Mouse (Mus musculus): ENCODE measurements at regions not wholly inside any gene's neighbourhood (a gene's known extent, or its start where the extent isn't known, plus 50 kb on each side); places are given as distances from the start of the nearest gene placed in this dataset.

- intact Hi-C loops (cut with DNase I), result no loop called here
- peak; percentile 9 for DNase-seq (ENCODE audit: low spot score)
Measured at GRCm38 (mm10) chr9:30716421-30717170, 205.7 kb downstream of the Adamts15 start.

- intact Hi-C loops (cut with DNase I), result no loop called here
- DNase-seq (ENCODE audit: low spot score), result no peak
Measured at GRCm38 (mm10) chr9:30710131-30710530, 212.1 kb downstream of the Adamts15 start.

DNA sequence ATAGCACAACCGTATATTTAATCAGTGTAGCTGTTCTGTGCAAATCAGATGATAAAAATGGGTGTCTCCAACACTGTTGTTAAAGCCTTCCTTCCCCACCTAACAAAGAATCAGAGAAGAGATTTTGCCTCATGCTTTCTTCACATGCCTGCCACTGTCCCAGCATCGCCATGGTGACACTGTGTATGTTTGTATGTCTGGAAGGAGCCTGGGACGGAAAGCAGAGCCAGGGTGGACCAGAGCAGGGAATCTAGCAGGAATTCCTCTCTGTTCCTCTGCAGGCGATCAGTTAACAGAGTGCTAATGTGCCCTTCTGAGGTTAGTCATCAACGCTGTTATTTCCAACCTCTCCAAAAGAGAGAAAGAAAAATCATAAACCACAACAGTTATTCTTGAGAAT is 222.4 kb downstream of the Adamts15 start:
- intact Hi-C loops (cut with DNase I), result no loop called here
- no peak for DNase-seq (ENCODE audit: low spot score)

DNA sequence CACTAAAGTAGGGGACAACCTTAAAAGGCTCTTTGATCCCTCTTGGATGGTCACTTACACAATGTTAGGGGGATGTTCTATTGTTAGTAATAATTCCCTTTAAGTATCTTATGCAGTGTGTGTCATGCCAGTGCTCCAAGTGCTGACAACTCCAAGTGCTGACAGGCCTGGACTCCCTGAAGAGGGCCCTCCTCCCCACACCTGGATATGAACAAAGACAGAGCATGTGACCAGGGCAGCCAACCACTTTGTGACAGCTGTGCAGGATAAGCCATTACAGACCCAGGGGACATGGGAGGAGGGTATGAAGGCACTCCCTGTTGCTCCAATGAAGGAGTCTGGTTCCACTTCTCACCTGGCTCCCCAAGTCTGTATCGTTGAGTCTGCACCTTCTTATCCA is 224.7 kb downstream of the Adamts15 start:
- no peak for DNase-seq (ENCODE audit: low spot score)
- intact Hi-C loops (cut with DNase I), result no loop called here

DNA sequence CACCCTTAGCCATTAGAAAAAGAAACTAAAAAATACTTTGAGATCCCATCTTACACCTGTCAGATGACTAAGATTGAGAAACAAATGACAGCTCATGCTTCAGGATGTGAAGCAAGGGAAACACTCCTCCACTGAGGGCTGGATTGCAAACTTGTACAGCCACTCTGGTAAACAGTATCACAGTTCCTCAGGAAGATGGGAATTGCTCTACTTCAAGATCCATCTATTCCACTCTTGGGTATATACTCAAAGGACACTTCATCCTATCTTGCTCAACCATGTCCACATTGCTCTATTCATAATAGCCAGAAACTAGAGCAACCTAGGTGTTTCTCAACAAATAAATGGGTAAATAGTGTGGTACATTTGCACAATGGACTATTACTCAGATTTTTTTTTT is 241.2 kb downstream of the Snx19 start:
- intact Hi-C loops (cut with DNase I), result no loop called here
- DNase-seq (ENCODE audit: low spot score), result no peak

- DNase-seq (ENCODE audit: low spot score), result no peak
- intact Hi-C loops (cut with DNase I), result no loop called here
Measured at GRCm38 (mm10) chr9:30662456-30662855, 235.5 kb downstream of the Snx19 start.

DNA sequence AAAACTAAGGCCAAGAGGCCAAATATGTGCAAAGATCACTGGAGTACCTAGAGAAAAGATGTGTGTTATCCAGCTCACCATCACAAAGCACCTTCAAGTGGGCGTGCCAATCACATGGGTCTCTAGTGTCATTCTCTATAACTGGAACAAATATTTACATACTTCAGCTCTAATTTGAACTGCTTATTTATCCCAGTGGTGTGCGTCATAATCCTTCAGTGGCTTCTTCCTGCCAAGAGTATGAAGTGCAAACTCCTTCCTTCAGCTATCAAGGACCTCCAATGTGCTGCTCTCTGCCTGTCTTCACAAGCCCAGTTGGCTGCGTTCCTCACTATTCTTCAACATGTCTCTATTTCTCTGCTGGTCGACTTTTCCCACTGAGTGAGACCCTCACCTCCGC is 227.1 kb downstream of the Snx19 start:
- DNase-seq (ENCODE audit: low spot score), result no peak
- intact Hi-C loops (cut with DNase I), result no loop called here

DNA sequence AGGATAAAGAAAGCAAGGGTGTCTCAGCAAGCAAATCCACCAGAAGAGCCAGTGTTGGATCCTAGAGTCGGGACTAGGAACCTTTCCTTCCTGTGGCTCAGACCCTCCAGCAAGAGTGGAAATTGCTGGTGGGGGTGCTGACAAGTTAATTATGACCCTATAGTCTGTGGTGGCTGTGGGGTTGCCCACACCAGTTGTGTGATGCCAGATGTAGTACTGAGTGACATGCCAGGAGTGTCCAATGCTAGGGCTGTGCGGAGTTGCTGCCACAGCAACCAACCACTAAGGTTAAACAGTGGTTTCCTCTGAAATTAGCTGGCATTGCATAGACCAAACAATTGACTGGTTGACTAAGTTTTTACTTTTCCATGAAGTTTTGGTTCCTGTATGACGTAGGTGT is 226.3 kb downstream of the Snx19 start:
- intact Hi-C loops (cut with DNase I), result no loop called here
- no peak for DNase-seq (ENCODE audit: low spot score)

GRCm38 (mm10) chr9:30649392-30650054 is 222.6 kb downstream of the Snx19 start:
- DNase-seq (ENCODE audit: low spot score), result no peak
- intact Hi-C loops (cut with DNase I), result no loop called here

DNA sequence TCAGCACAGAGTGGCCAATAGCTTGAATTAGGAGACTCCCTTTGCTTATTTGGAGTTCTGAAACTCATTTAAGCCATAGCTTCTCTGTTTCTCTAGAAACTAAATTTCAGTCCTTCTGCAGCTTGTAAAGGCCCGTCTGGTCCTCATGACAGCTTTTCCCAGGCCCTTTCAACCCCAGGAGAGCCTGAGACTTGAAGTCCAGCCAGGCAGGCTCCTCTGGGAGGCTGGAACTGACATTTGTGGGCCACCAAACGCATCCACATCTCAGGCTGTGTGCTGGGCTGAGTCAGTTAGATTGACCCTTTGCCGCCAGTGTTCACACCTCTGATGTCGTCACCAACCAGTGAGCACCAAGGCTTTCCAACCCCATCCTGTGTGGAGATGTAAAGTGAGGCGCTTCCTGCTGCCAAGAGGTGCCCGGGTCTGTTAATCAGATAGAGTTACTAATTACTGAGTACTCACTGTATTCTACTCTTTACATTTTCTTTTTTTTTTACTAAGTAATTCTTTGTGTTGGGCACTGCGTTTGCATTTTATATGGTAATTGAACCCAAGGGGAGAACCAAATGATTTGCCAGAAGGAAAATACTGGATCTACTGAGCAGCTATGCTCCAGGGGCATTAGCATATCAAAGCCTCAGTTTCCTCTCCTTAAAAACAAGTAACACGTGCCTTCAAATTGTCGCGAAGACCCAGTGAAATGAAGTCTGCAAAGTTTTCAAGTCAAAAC is 207.0 kb downstream of the Snx19 start:
- intact Hi-C loops (cut with DNase I), result no loop called here
- peak; percentile 39 for DNase-seq (ENCODE audit: low spot score)

DNA sequence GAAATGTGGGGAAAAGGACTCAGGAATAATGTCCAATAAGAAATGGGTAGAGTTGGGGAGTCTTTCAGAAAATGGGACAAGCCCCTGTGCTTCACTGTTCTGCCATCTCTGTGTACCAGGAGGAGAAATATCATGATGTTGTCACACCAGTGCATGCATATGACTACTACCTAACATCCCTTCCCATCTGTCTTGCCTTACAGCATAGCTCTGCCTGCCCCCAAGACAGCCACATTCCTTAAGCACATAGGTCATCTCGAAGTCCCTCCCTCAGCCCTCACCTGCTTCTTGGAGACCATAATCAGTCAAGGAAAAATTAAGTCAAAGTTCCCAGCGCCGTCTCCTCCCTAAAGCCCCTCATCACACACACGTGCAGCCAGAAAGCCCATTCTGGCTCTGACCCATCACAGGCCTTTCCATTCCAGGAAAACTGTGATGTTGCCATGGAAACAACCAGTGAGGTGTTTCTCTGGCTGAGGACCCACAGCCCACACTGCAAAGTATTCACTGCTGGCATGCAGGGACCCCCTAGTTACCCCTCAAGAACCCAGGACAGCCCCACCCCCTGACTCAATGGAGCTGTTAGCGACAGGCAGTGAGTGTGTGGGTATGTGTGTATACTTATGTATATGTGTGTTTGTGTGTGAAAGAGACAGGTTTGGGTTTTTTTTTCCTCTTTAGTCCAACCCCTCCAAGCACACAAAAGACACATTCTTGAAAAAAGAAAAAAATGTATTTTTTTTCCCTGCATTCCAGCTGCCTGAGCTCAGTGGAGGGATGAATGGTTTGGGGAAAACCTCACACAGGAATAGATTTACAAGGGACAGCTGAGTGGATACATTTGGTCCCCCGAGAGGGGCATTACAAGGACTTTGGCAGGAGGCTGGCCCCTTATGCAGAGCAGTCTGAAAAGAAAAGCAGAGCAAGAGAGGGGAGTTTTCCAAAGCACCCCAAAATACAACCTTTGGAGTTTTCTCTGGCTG is 205.5 kb downstream of the Snx19 start:
- no peak for DNase-seq (ENCODE audit: low spot score)
- intact Hi-C loops (cut with DNase I), result no loop called here

DNA sequence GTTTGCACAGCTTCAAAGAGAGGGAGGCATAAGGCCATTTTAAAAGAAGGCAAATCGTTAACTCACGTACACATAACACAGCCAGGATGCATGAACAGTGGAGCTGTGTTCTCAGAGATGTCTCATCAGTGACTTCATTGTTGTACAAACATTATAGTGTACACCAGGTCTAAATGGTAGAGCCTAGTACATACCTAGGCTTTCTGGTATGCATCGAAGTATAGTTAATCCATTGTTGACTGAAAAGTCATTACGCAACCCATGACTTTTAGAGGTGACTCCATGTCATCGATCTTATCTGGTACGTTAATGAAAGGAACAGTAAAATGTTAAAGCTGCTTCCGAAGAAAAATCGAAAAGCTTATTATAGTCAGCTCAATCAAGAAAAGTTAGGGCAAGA is 198.7 kb downstream of the Snx19 start:
- intact Hi-C loops (cut with DNase I), result no loop called here
- no peak for DNase-seq (ENCODE audit: low spot score)

- intact Hi-C loops (cut with DNase I), result no loop called here
- DNase-seq (ENCODE audit: low spot score), result no peak
Measured at GRCm38 (mm10) chr9:30625090-30625489, 198.2 kb downstream of the Snx19 start.

DNA sequence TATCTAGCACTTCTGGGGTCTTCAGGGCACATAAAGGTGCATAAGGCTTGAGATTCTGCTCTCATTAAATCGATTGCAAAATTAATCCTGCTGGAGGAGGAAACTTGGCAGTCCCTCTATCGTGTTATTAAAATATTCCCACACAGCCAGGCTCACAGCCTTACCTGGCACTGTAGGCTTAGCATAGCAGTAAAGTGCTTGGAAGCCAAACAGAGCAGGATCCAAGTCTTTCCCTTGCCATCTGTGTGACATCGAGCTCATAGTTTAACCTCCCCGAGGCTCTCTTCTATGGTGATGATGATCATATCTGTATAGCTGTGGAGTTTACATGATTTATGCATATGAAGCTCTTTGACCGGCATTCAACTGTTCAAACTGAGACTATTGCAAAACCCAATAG is 197.6 kb downstream of the Snx19 start:
- no peak for DNase-seq (ENCODE audit: low spot score)
- intact Hi-C loops (cut with DNase I), result no loop called here

GRCm38 (mm10) chr9:30619325-30619724 is 192.4 kb downstream of the Snx19 start:
- no peak for DNase-seq (ENCODE audit: low spot score)
- intact Hi-C loops (cut with DNase I), result no loop called here

DNA sequence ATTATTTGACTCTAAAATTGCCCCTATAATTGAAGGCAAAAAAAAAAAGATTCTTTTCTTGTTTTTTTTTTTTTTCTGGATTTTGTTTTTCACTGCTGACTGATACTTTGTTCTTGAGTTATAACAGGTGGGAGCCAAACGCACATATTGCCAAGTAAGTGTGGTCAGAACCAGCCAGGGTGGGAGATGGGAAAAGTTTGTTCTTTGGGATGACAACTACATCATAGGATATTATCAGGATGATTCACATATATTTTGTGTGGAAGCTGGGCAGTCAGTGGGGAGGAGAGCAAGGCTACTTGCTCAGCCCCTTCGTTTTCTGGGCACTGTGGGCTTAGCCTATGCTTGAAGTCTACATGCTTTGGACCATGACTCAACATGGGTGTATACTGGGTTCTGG is 191.3 kb downstream of the Snx19 start:
- intact Hi-C loops (cut with DNase I), result no loop called here
- DNase-seq (ENCODE audit: low spot score), result no peak

DNA sequence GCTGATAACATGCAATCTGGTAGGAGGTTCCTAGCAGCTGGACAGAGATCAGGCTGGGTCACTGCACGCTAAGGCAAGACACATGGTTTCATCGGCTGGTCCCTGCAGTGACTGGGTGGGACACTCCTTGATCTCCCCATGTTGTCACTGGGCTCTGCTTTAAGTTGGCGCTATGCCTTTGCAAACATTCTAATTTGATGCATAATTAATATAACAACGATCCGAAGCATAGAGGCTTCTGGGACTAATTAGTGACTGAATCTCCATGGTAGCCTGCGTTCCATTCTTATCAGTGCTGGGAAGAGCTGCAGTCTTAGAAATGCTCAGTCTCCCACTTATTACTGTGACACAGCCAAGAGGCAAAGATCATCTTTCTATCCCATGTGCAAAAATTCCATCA is 186.8 kb downstream of the Snx19 start:
- intact Hi-C loops (cut with DNase I), result no loop called here
- DNase-seq (ENCODE audit: low spot score), result no peak

- intact Hi-C loops (cut with DNase I), result no loop called here
- DNase-seq (ENCODE audit: low spot score), result no peak
Measured at GRCm38 (mm10) chr9:30613003-30613552, 186.2 kb downstream of the Snx19 start.

DNA sequence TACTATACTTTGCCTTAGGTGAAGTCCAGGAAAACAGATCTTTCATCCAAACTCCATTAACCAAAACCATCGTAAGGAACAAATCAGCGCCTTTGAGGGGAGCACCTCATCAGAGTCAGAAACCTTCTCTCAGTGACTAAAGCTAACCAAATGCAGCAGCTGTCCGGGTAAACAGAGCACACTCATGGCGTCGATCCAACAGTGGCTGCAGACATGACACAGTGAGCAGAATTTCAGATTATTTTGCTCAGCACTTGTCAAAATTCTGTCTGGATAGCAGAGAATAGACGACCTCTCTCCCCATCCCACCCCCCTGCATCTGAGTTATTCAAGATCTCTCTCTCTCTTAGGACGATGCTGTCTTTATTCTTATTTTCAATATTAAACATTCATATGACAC is 183.4 kb downstream of the Snx19 start:
- DNase-seq (ENCODE audit: low spot score), result no peak
- intact Hi-C loops (cut with DNase I), result no loop called here

DNA sequence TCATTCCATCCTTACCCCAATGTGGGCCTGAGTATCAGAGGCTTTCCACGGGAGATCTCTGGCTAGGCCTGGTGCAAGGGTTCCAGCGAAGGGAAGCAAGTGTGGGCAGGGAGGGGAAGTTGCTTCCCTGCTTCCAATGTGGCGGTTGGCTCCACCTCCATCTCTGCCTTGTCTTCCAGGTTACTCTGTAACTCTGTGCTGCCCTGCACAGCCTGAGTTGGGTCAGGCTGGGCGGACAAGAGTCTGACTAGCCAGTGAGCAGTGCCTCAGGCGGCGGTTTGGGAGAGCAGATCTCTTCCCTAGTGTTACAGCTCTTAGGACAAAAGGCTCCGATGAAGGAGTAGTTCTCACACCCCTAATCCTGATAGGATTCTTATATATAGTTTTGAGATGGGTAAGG is 172.8 kb downstream of the Snx19 start:
- DNase-seq (ENCODE audit: low spot score), result no peak

More for the DNA sequence above, 172.8 kb downstream of the Snx19 start:
- intact Hi-C loops (cut with DNase I), result no loop called here
